Mouse (Mus musculus) neural tube, embryonic 12.5 days (tissue): ENCODE measurements around the gene Spsb4. TPM values are rescaled to one million over a fixed set of nuclear protein-coding genes. Genes with fewer than 3 reads are reported as not detected.

Source experiments
- ATAC-seq: fragments of 200-750 bp; cut with Nextera tagmentation; 2 replicates; pipeline ENCODE4 v1.8.0; 2017; ENCODE audit warnings: low read depth, mild to moderate bottlenecking, moderate TSS enrichment, moderate library complexity; ENCODE audit not compliant: low FRiP score
- H3K27ac ChIP-seq: fragments of 300-500 bp; sonication (generic); 2 replicates; pipeline ENCODE4 v1.5.1; 2016
- H3K27me3 ChIP-seq: fragments of 300-500 bp; sonication (generic); replicated peaks from 2 replicates; pipeline ENCODE4 v1.6.1; 2016; ENCODE audit warnings: mild to moderate bottlenecking
- H3K36me3 ChIP-seq: fragments of 300-500 bp; sonication (generic); 2 replicates; pipeline ENCODE4 v1.6.1; 2016; ENCODE audit warnings: mild to moderate bottlenecking
- H3K4me1 ChIP-seq: fragments of 300-500 bp; sonication (generic); 2 replicates; pipeline ENCODE4 v1.6.1; 2016
- H3K4me2 ChIP-seq: fragments of 300-500 bp; sonication (generic); replicated peaks from 2 replicates; pipeline ENCODE4 v1.6.1; 2016; ENCODE audit warnings: mild to moderate bottlenecking
- H3K4me3 ChIP-seq: fragments of 300-500 bp; sonication (generic); 2 replicates; pipeline ENCODE4 v1.5.1; 2016
- H3K9ac ChIP-seq: fragments of 300-500 bp; sonication (generic); 2 replicates; pipeline ENCODE4 v1.6.1; 2016; ENCODE audit warnings: mild to moderate bottlenecking
- H3K9me3 ChIP-seq: fragments of 300-500 bp; sonication (generic); 2 replicates; pipeline ENCODE4 v1.6.1; 2016; ENCODE audit warnings: mild to moderate bottlenecking
- WGBS: fragments of 180-500 bp; shearing (Covaris S2); methylation state at CpG from one replicate; pipeline ENCODE4 v1.1.7; 2016; 5-methylcytosine and 5-hydroxymethylcytosine counted together
- polyA plus RNA-seq: library from polyadenylated mRNA; unstranded; fragments of >200 nt; fragmentation: Nextera tagmentation; extraction: Ambion mirVana; gene quantifications from 2 replicates; pipeline ENCODE4 v1.2.1, GENCODE M21; 2016

The Spsb4 gene
- polyA plus RNA-seq, 1 experiment from 2014 or later: 126 TPM

GRCm38 (mm10) chr9:96935556-96936300 is 82.9 kb downstream of the Spsb4 start:
- 0 out of 2 replicates have a peak, but pooled peaks cover 2% of the 10 kb centered on the region for H3K9me3 ChIP-seq
- no peak for ATAC-seq
- H3K27me3 ChIP-seq: no peaks in the 10 kb centered on the region
- peaks cover 4% of the 10 kb centered on the region for H3K36me3 ChIP-seq
- no peak overlapping the region for H3K4me2 ChIP-seq
- no peak overlapping the region for H3K27ac ChIP-seq
- H3K4me1 ChIP-seq: peaks cover 5% of the 10 kb centered on the region
- 65% methylated on average over 15 of the region's 15 CpGs for WGBS
- H3K9ac ChIP-seq: no peak overlapping the region
- H3K4me3 ChIP-seq: no peak overlapping the region

GRCm38 (mm10) chr9:96934816-96935215 is 83.8 kb downstream of the Spsb4 start:
- no peak overlapping the region for H3K4me2 ChIP-seq
- H3K9me3 ChIP-seq: no peaks in the 10 kb centered on the region
- WGBS: 81% methylated on average over 3 of the region's 3 CpGs
- H3K27ac ChIP-seq: no peak overlapping the region
- H3K9ac ChIP-seq: no peak overlapping the region
- H3K4me1 ChIP-seq: peaks cover 5% of the 10 kb centered on the region
- no peak for ATAC-seq
- H3K36me3 ChIP-seq: no peaks in the 10 kb centered on the region
- H3K4me3 ChIP-seq: no peak overlapping the region
- H3K27me3 ChIP-seq: no peaks in the 10 kb centered on the region

- H3K4me1 ChIP-seq: no peaks in the 10 kb centered on the region
- no peaks in the 10 kb centered on the region for H3K36me3 ChIP-seq
- 93% methylated on average over 8 of the region's 8 CpGs for WGBS
- H3K9me3 ChIP-seq: no peaks in the 10 kb centered on the region
- H3K9ac ChIP-seq: no peak overlapping the region
- ATAC-seq: no peak
- H3K27ac ChIP-seq: no peak overlapping the region
- H3K4me2 ChIP-seq: no peak overlapping the region
- no peaks in the 10 kb centered on the region for H3K27me3 ChIP-seq
- H3K4me3 ChIP-seq: no peak overlapping the region
These were observed 85.9 kb downstream of the Spsb4 start for GRCm38 (mm10) chr9:96932751-96933150.

GRCm38 (mm10) chr9:96923577-96924316 is 94.9 kb downstream of the Spsb4 start:
- H3K4me2 ChIP-seq: no peak overlapping the region
- no peak overlapping the region for H3K9ac ChIP-seq
- peaks cover 6% of the 10 kb centered on the region for H3K9me3 ChIP-seq
- H3K36me3 ChIP-seq: no peaks in the 10 kb centered on the region; the same call in 1 of the 2 replicates
- no peak overlapping the region for H3K4me3 ChIP-seq
- ATAC-seq: no peak
- 86% methylated on average over 17 of the region's 17 CpGs for WGBS
- H3K4me1 ChIP-seq: 0 out of 2 replicates have a peak, but pooled peaks cover 3% of the 10 kb centered on the region
- no peak overlapping the region for H3K27ac ChIP-seq
- H3K27me3 ChIP-seq: no peaks in the 10 kb centered on the region

GRCm38 (mm10) chr9:96923119-96923518 is 95.5 kb downstream of the Spsb4 start:
- no peak overlapping the region for H3K4me2 ChIP-seq
- peaks cover 6% of the 10 kb centered on the region for H3K9me3 ChIP-seq
- no peak overlapping the region for H3K4me3 ChIP-seq
- 0 out of 2 replicates have a peak, but pooled peaks cover 3% of the 10 kb centered on the region for H3K4me1 ChIP-seq
- H3K27ac ChIP-seq: no peak overlapping the region
- 74% methylated on average over 6 of the region's 6 CpGs for WGBS
- no peak for ATAC-seq
- H3K36me3 ChIP-seq: no peaks in the 10 kb centered on the region; the same call in 1 of the 2 replicates
- no peak overlapping the region for H3K9ac ChIP-seq
- no peaks in the 10 kb centered on the region for H3K27me3 ChIP-seq

DNA sequence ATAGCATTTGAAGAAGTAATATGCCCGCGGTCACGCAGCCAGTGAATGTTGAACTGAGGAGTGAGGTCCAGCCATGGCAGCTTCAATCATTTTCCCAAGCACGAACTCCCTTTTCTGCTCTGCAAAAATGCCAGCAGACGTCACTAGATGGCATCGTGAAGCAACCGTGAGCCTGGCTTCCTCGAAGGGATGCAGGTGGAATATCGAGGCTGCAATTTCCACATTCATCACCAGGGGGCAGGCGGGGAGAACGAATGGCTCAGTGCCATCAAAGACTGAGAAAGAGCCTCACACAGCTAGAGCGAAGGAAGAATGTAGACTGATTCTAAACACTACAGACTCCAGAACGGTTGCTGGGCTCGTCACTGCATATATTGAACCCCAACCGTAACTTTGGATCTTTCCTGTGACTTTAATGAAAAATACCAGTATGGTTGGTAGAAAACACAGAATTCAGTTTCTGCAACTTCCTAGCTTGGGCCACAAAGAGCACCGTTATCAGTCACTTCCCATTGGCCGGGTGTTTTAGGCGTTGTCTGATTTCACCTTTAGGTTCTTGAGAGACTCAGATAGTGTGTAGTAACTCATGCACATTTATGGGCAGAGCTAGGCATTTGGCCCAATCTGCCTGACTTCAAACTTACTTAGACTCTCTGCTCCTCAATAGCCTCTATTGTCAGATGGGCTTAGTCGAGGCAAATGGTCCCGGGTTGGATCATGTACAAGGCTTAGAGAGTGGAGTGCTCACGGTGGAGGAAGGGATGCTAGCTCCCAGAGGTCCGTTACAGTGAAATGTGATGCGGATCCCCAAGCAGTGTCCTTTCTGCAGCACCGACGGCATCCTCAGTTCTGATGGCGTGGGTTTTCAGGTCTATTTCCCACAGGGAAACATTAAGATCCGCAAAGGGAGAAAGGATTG is 101.8 kb downstream of the Spsb4 start:
- H3K9ac ChIP-seq: no peak overlapping the region
- no peaks in the 10 kb centered on the region for H3K4me1 ChIP-seq
- peak; percentile 87 for ATAC-seq
- H3K9me3 ChIP-seq: peaks cover 6% of the 10 kb centered on the region
- no peak overlapping the region for H3K4me2 ChIP-seq
- H3K36me3 ChIP-seq: no peaks in the 10 kb centered on the region
- no peak overlapping the region for H3K4me3 ChIP-seq
- WGBS: 39% methylated on average over 27 of the region's 27 CpGs
- no peak overlapping the region for H3K27ac ChIP-seq
- H3K27me3 ChIP-seq: no peaks in the 10 kb centered on the region

GRCm38 (mm10) chr9:96916076-96916475 is 102.6 kb downstream of the Spsb4 start:
- Histone ChIP-seq H3K4me2 (no peak overlapping the region), H3K9me3 (peaks cover 6% of the 10 kb centered on the region), H3K4me1 (no peaks in the 10 kb centered on the region), H3K27me3 (no peaks in the 10 kb centered on the region), H3K4me3 (no peak overlapping the region), H3K9ac (no peak overlapping the region), H3K27ac (no peak overlapping the region), H3K36me3 (no peaks in the 10 kb centered on the region)
- 57% methylated on average over 7 of the region's 7 CpGs for WGBS
- ATAC-seq: peak; percentile 51

- Histone ChIP-seq H3K4me1 (no peaks in the 10 kb centered on the region), H3K9me3 (peaks cover 6% of the 10 kb centered on the region), H3K4me3 (no peak overlapping the region), H3K4me2 (no peak overlapping the region), H3K36me3 (no peaks in the 10 kb centered on the region), H3K9ac (no peak overlapping the region), H3K27me3 (no peaks in the 10 kb centered on the region), H3K27ac (no peak overlapping the region)
- WGBS: 82% methylated on average over 6 of the region's 6 CpGs
- ATAC-seq: no peak
These were observed 103.8 kb downstream of the Spsb4 start for GRCm38 (mm10) chr9:96914851-96915250.

GRCm38 (mm10) chr9:96914005-96914404 is 104.6 kb downstream of the Spsb4 start:
- no peak for ATAC-seq
- no peaks in the 10 kb centered on the region for H3K27me3 ChIP-seq
- H3K36me3 ChIP-seq: no peaks in the 10 kb centered on the region
- H3K9ac ChIP-seq: no peak overlapping the region
- no peak overlapping the region for H3K4me2 ChIP-seq
- H3K9me3 ChIP-seq: no peaks in the 10 kb centered on the region
- WGBS: 89% methylated on average over 3 of the region's 3 CpGs
- no peaks in the 10 kb centered on the region for H3K4me1 ChIP-seq
- no peak overlapping the region for H3K27ac ChIP-seq
- no peak overlapping the region for H3K4me3 ChIP-seq

GRCm38 (mm10) chr9:96909503-96909902 is 109.1 kb downstream of the Spsb4 start:
- H3K9me3 ChIP-seq: no peaks in the 10 kb centered on the region
- H3K27me3 ChIP-seq: no peaks in the 10 kb centered on the region
- no peak overlapping the region for H3K27ac ChIP-seq
- no peak overlapping the region for H3K9ac ChIP-seq
- no peak overlapping the region for H3K4me3 ChIP-seq
- ATAC-seq: no peak
- no peaks in the 10 kb centered on the region for H3K4me1 ChIP-seq
- no peaks in the 10 kb centered on the region for H3K36me3 ChIP-seq
- 87% methylated on average over 1 of the region's 1 CpGs for WGBS
- no peak overlapping the region for H3K4me2 ChIP-seq

DNA sequence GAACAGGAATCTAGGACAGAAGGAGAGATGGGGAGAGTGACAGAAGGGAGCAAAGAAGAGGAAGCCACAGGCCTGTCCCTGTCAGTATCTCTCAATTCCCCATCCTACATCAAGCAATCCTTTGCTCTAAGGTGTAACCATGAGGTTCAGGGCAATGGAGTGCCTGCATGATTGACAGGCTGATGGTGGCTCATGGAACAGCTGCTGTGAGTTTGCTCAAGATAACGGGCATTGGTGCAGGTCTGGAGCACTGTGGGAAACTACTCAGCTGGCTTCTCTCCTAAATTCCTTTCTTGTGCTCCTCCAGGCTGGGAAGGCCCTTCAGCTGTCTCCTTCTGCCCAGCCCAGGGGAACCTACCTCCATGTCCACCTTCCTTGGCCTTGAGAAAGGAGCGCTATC is 109.9 kb downstream of the Spsb4 start:
- no peak for ATAC-seq
- no peak overlapping the region for H3K4me3 ChIP-seq
- WGBS: 92% methylated on average over 2 of the region's 2 CpGs
- no peaks in the 10 kb centered on the region for H3K27me3 ChIP-seq
- H3K27ac ChIP-seq: no peak overlapping the region
- H3K9me3 ChIP-seq: no peaks in the 10 kb centered on the region
- no peaks in the 10 kb centered on the region for H3K36me3 ChIP-seq
- H3K4me1 ChIP-seq: no peaks in the 10 kb centered on the region
- H3K9ac ChIP-seq: no peak overlapping the region
- no peak overlapping the region for H3K4me2 ChIP-seq
